Mouse (Mus musculus) midbrain, embryonic 10.5 days (tissue): ENCODE measurements around the gene Olfr331. TPM values are rescaled to one million over a fixed set of nuclear protein-coding genes. Genes with fewer than 3 reads are reported as not detected.

Experiments used
- polyA plus RNA-seq: library from polyadenylated mRNA; unstranded; fragments of >200 nt; fragmentation: Nextera tagmentation; extraction: Ambion mirVana; gene quantifications from 2 replicates; pipeline ENCODE4 v1.2.1, GENCODE M21; 2016

The Olfr331 gene
- polyA plus RNA-seq, 1 experiment from 2014 or later: not detected

Other genes with a start within 250 kb of the Olfr331 start
- gene 4930438A08Rik, start 227.8 kb downstream of the Olfr331 start, polyA plus RNA-seq: not detected in 2 replicates
- gene Zfp692, start 195.5 kb downstream of the Olfr331 start, polyA plus RNA-seq: 25.9 and 26.8 TPM in 2 replicates
- gene Zfp672, start 172.2 kb downstream of the Olfr331 start, polyA plus RNA-seq: 25.1 and 29.2 TPM in 2 replicates
- gene Sh3bp5l, start 171.8 kb downstream of the Olfr331 start, polyA plus RNA-seq: 46.3 and 53.4 TPM in 2 replicates
- gene Lypd8, start 123.5 kb downstream of the Olfr331 start, polyA plus RNA-seq: not detected in 2 replicates
- gene 1810065E05Rik, start 81.5 kb downstream of the Olfr331 start, polyA plus RNA-seq: not detected in 2 replicates
- not detected in 2 replicates for gene Gm12253, start 70.0 kb downstream of the Olfr331 start, polyA plus RNA-seq
- not detected in 2 replicates for gene Lypd9, start 49.6 kb downstream of the Olfr331 start, polyA plus RNA-seq
- not detected in 2 replicates for gene Olfr30, start 40.3 kb downstream of the Olfr331 start, polyA plus RNA-seq
- not detected in 2 replicates for gene Olfr332, start 10.0 kb downstream of the Olfr331 start, polyA plus RNA-seq
- gene Olfr330, start 32.3 kb upstream of the Olfr331 start, polyA plus RNA-seq: not detected in 2 replicates
- gene Olfr329-ps, start 43.9 kb upstream of the Olfr331 start, polyA plus RNA-seq: not detected in 2 replicates
- gene Olfr328, start 53.1 kb upstream of the Olfr331 start, polyA plus RNA-seq: 0.06 TPM in 1 of 2 replicates, not detected in the other
- gene Olfr224, start 68.0 kb upstream of the Olfr331 start, polyA plus RNA-seq: not detected in 2 replicates
- gene Olfr325, start 75.2 kb upstream of the Olfr331 start, polyA plus RNA-seq: not detected in 2 replicates
- gene Olfr324, start 92.5 kb upstream of the Olfr331 start, polyA plus RNA-seq: not detected in 2 replicates
- not detected in 2 replicates for gene 2210407C18Rik, start 113.5 kb upstream of the Olfr331 start, polyA plus RNA-seq
- gene Olfr323, start 127.9 kb upstream of the Olfr331 start, polyA plus RNA-seq: not detected in 2 replicates
- gene Trim58, start 137.9 kb upstream of the Olfr331 start, polyA plus RNA-seq: 0.46 and 0.53 TPM in 2 replicates
- gene Olfr322, start 156.2 kb upstream of the Olfr331 start, polyA plus RNA-seq: not detected in 2 replicates
- not detected in 2 replicates for gene Olfr320, start 178.5 kb upstream of the Olfr331 start, polyA plus RNA-seq
- not detected in 2 replicates for gene Olfr319, start 196.6 kb upstream of the Olfr331 start, polyA plus RNA-seq
- gene Olfr318, start 221.4 kb upstream of the Olfr331 start, polyA plus RNA-seq: not detected in 2 replicates
- gene Olfr317, start 236.6 kb upstream of the Olfr331 start, polyA plus RNA-seq: not detected in 2 replicates